Mouse (Mus musculus) hindbrain, embryonic 11.5 days (tissue): Measurements from ENCODE around the gene Pms1. TPM values are rescaled to one million over a fixed set of nuclear protein-coding genes. Genes with fewer than 3 reads are reported as not detected.
"Not testable (repeated sequence)": the region's sequence is repeated elsewhere in the genome, so short reads cannot be mapped to it uniquely, and the experiment has no call there.

Experiments
- ATAC-seq: fragments of 200-750 bp; cut with Nextera tagmentation; 2 replicates; pipeline ENCODE4 v1.8.0; 2017; ENCODE audit warnings: mild to moderate bottlenecking, moderate TSS enrichment, moderate library complexity; ENCODE audit not compliant: low FRiP score
- DNase-seq: peaks from one replicate; pipeline ENCODE4 v3.0.0-alpha.2; 2015; ENCODE audit warnings: low spot score
- H3K27ac ChIP-seq: fragments of 300-500 bp; sonication (generic); 2 replicates; pipeline ENCODE4 v1.5.1; 2014; ENCODE audit warnings: mild to moderate bottlenecking, low read depth, low read length
- H3K27me3 ChIP-seq: fragments of 300-500 bp; sonication (generic); 2 replicates; pipeline ENCODE4 v1.6.1; 2014; ENCODE audit warnings: mild to moderate bottlenecking, low read length, moderate library complexity, mixed read lengths; ENCODE audit not compliant: control insufficient read depth, insufficient read depth
- H3K36me3 ChIP-seq: fragments of 300-500 bp; sonication (generic); 2 replicates; pipeline ENCODE4 v1.6.1; 2014; ENCODE audit warnings: mild to moderate bottlenecking, low read length, moderate library complexity, mixed read lengths; ENCODE audit not compliant: control insufficient read depth, insufficient read depth
- H3K4me1 ChIP-seq: fragments of 300-500 bp; sonication (generic); replicated peaks from 2 replicates; pipeline ENCODE4 v1.6.1; 2014; ENCODE audit warnings: low read length, mixed read lengths; ENCODE audit not compliant: control insufficient read depth, insufficient read depth
- H3K4me2 ChIP-seq: fragments of 300-500 bp; sonication (generic); replicated peaks from 2 replicates; pipeline ENCODE4 v1.6.1; 2014; ENCODE audit warnings: mild to moderate bottlenecking, low read depth, low read length
- H3K4me3 ChIP-seq: fragments of 300-500 bp; sonication (generic); 2 replicates; pipeline ENCODE4 v1.5.1; 2014; ENCODE audit warnings: low read depth, low read length
- H3K9ac ChIP-seq: fragments of 300-500 bp; sonication (generic); 2 replicates; pipeline ENCODE4 v1.6.1; 2014; ENCODE audit warnings: low read depth, low read length
- H3K9me3 ChIP-seq: fragments of 300-500 bp; sonication (generic); 2 replicates; pipeline ENCODE4 v1.6.1; 2016; ENCODE audit warnings: low read length; ENCODE audit not compliant: control insufficient read depth
- WGBS: fragments of 180-500 bp; shearing (Covaris S2); extraction: QIAGEN DNeasy Blood & Tissue Kit; methylation state at CpG from one replicate; pipeline ENCODE4 v1.1.7; 2014; 5-methylcytosine and 5-hydroxymethylcytosine counted together
- polyA plus RNA-seq: library from polyadenylated mRNA; unstranded; fragments of >200 nt; fragmentation: Nextera tagmentation; extraction: Ambion mirVana; gene quantifications from 2 replicates; pipeline ENCODE4 v1.2.1, GENCODE M21; 2014

Gene Pms1
- polyA plus RNA-seq, 1 experiment from 2014 or later, result 23.8 TPM

GRCm38 (mm10) chr1:53321662-53322344 is 25.0 kb upstream of the Pms1 start:
- DNase-seq (no peak), ATAC-seq (no peak)
- Histone ChIP-seq H3K27ac (no peak overlapping the region), H3K9ac (no peak overlapping the region), H3K27me3 (no peaks in the 10 kb centered on the region), H3K4me2 (no peak overlapping the region), H3K4me3 (no peak overlapping the region), H3K4me1 (no peaks in the 10 kb centered on the region), H3K9me3 (no peaks in the 10 kb centered on the region), H3K36me3 (no peaks in the 10 kb centered on the region)
- WGBS, result 95% methylated on average over 4 of the region's 4 CpGs

- H3K9ac ChIP-seq, result peak within 1 kb of the TSS; percentile 69
- H3K4me3 ChIP-seq, result peak within 1 kb of the TSS; percentile 57
- no peaks in the 10 kb centered on the region for H3K4me1 ChIP-seq
- ATAC-seq, result peak; percentile 98
- peak within 1 kb of the TSS; percentile 50 for H3K4me2 ChIP-seq
- no peaks in the 10 kb centered on the region for H3K27me3 ChIP-seq
- 3% methylated on average over 27 of the region's 27 CpGs for WGBS
- H3K9me3 ChIP-seq, result no peaks in the 10 kb centered on the region
- H3K27ac ChIP-seq, result peak within 1 kb of the TSS; percentile 56; the same call in 1 of the 2 replicates
- H3K36me3 ChIP-seq, result no peaks in the 10 kb centered on the region
- peak; percentile 92 for DNase-seq
Measured at GRCm38 (mm10) chr1:53312989-53313967, 16.5 kb upstream of the Pms1 start, which contains the start of gene Osgepl1. TSS of gene Osgepl1 (plus strand) at chr1:53313624.

- H3K4me2 ChIP-seq, result no peak overlapping the region
Measured at GRCm38 (mm10) chr1:53300506-53300905, 3.7 kb upstream of the Pms1 start.

GRCm38 (mm10) chr1:53291197-53291596 is 5.6 kb downstream of the Pms1 start:
- Histone ChIP-seq H3K36me3 (no peaks in the 10 kb centered on the region), H3K9me3 (no peaks in the 10 kb centered on the region), H3K4me3 (no peak overlapping the region), H3K27me3 (no peaks in the 10 kb centered on the region), H3K27ac (no peak overlapping the region), H3K9ac (no peak overlapping the region), H3K4me2 (no peak overlapping the region), H3K4me1 (no peaks in the 10 kb centered on the region)
- DNase-seq, result no peak
- WGBS, result 92% methylated on average over 3 of the region's 3 CpGs
- no peak for ATAC-seq

More at GRCm38 (mm10) chr1:53300506-53300905, 3.7 kb upstream of the Pms1 start:
- no peaks in the 10 kb centered on the region for H3K27me3 ChIP-seq
- H3K9me3 ChIP-seq, result no peaks in the 10 kb centered on the region
- DNase-seq (no peak), ATAC-seq (no peak)
- H3K36me3 ChIP-seq, result no peaks in the 10 kb centered on the region
- no peak overlapping the region for H3K4me3 ChIP-seq
- H3K9ac ChIP-seq, result no peak overlapping the region
- no peak overlapping the region for H3K27ac ChIP-seq
- H3K4me1 ChIP-seq, result 0 out of 2 replicates have a peak, but pooled peaks cover 3% of the 10 kb centered on the region
- 86% methylated on average over 4 of the region's 4 CpGs for WGBS

GRCm38 (mm10) chr1:53272646-53273045 is 24.2 kb downstream of the Pms1 start:
- peak; percentile 16 for DNase-seq
- H3K4me2 ChIP-seq, result no peak overlapping the region

DNA sequence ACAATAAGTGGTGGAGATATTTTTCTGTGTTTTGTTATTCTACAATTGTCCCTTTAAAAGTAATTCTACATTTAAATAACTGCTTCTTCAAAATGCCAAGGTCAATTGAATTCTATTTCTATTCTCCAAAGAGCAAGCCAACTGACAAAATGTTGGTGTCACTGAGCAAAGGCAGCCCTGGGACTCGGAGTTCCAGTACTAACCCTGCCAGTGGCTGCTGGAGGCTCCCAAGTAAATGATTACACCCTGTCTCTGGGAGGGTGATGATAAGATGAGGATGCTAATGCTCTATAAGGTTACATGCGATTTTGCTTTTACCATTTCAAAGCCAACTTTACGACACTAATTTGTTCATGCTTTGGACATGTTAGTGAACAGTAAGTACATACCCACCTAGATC is 26.9 kb downstream of the Pms1 start:
- Histone ChIP-seq H3K27ac (no peak overlapping the region), H3K4me2 (no peak overlapping the region), H3K4me1 (no peaks in the 10 kb centered on the region), H3K36me3 (no peaks in the 10 kb centered on the region), H3K4me3 (no peak overlapping the region), H3K9me3 (no peaks in the 10 kb centered on the region), H3K9ac (no peak overlapping the region), H3K27me3 (no peaks in the 10 kb centered on the region)
- no peak for DNase-seq
- 88% methylated on average over 3 of the region's 3 CpGs for WGBS
- no peak for ATAC-seq

More at GRCm38 (mm10) chr1:53272646-53273045, 24.2 kb downstream of the Pms1 start:
- Histone ChIP-seq H3K9ac (no peak overlapping the region), H3K9me3 (no peaks in the 10 kb centered on the region), H3K27ac (no peak overlapping the region), H3K27me3 (no peaks in the 10 kb centered on the region), H3K36me3 (no peaks in the 10 kb centered on the region), H3K4me1 (no peaks in the 10 kb centered on the region), H3K4me3 (no peak overlapping the region)
- no peak for ATAC-seq

DNA sequence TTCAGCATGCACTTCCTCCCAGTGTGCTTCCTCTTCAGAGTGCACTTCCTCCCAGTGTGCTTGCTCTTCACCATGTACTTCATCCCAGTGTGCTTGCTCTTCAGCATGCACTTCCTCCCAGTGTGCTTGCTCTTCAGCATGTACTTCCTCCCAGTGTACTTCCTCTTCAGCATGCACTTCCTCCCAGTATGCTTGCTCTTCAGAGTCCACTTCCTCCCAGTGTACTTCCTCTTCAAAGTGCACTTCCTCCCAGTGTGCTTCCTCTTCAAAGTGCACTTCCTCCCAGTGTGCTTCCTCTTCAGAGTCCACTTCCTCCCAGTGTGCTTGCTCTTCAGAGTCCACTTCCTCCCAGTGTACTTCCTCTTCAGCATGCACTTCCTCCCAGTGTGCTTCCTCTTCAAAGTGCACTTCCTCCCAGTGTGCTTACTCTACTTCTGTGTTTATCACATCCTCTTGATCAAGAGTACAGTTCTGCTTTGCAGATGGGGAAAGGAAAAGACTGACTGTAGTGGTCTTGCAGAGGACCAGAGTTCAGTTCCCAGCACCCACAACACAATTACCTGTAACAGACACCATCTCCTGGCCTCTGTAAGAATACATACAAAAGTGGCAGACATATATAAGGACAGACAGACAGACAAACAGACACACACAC is 31.7 kb downstream of the Pms1 start:
- not testable (repeated sequence) for H3K4me3 ChIP-seq, DNase-seq, H3K36me3 ChIP-seq, H3K4me1 ChIP-seq, H3K9me3 ChIP-seq, H3K27me3 ChIP-seq, H3K27ac ChIP-seq, H3K9ac ChIP-seq, H3K4me2 ChIP-seq, ATAC-seq

DNA sequence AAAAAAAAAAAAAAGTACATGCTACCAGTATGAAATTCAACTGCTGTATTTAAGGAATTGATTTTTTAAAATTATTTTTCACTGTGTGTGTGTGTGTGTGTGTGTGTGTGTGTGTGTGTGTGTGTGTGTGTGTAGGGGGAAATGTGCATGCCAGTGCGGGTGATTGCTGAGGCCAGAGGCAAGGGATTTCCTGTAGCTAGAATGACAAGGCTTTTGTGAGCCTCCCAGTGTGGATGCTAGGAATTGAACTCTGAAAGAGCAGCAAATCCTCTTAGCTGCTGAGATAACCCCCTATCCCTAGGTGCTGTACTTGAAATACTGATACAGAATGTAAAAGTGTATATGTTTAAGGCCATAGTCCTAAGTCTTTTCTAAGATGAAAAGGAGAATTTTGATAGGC is 70.8 kb downstream of the Pms1 start:
- H3K9me3 ChIP-seq, result no peaks in the 10 kb centered on the region
- H3K4me1 ChIP-seq, result no peaks in the 10 kb centered on the region
- no peak for DNase-seq
- no peaks in the 10 kb centered on the region for H3K27me3 ChIP-seq
- WGBS, result 57% methylated on average over 1 of the region's 1 CpGs
- no peak overlapping the region for H3K9ac ChIP-seq
- no peaks in the 10 kb centered on the region for H3K36me3 ChIP-seq
- H3K4me3 ChIP-seq, result no peak overlapping the region
- no peak for ATAC-seq
- H3K4me2 ChIP-seq, result no peak overlapping the region
- no peak overlapping the region for H3K27ac ChIP-seq
